Mouse (Mus musculus): ENCODE data around the gene Csnk1e.

DNA sequence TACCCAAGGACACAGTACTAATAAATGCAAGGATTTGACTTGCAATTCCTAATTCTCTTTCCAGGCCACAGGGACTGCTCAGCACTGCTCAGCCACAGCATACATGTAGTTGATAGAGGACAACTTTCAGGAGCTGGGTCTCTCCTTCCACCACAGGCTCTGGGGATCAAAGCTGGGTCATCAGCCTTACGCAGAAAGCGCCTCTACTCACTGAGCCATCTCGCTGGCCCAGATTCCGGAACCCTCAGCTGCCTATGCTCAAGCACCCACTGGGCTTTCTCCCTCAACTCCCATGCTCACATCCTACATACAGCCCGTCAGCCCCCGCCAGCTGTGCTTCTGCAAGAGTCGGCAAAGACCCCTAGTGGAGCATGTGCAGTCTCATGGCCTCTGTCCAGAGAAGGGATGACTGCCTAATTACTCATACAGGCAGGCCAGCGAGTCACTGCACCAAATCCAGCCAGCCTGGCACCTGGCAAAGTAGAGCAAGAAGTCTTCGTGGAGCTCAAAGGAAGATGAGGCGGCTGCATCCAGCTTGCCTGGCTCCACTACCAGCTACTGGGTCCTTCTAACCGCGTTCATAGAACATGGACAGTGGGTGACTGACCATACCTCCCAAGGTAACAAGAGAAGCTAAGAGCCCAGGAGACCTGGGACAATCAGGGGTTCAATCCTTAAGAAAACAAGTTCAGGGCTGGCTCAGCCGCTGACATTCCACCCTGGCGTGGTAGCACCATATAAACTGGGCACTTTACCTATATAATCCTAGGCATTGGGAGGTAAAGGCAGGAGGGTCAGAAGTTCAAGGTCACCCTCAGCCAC lies 55.9 kb downstream of the Csnk1e start:
- TF ChIP-seq CTCF (IDR thresholded peaks at IDR 0.05; ENCODE audit: borderline replicate concordance, insufficient read depth, low read length) = no peak
- TF ChIP-seq POLR2A (IDR thresholded peaks at IDR 0.05; ENCODE audit: low read depth, low read length) = no peak

All from embryonic fibroblast, embryonic 13.5 days (primary cell).